Mouse (Mus musculus) right cerebral cortex, postnatal 4 days (tissue): ENCODE measurements around the gene Ugt1a6a.

Experiments used
- DNase-seq: peaks from one replicate; pipeline ENCODE4 v3.0.0-alpha.2; 2022

Ugt1a6a gene

DNA sequence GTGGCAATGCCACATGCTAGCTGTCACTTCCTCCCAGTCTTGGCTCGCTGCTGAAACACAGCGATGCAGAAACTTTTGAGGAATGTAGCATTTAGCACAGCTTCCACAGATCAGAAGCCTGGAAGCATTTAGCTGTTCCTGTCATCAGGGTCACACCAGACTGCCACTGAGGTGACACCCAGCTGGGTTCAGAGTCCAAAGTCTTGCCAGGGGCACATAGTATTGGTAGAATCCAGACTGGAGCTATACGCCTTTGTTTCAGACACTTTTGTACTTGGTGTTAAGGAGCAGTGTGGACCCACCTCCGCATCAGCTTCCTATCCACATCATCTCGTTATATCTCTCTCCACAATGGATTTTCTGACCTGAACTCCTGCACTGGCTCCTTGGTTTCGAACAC, 118.9 kb downstream of the Ugt1a6a start:
- no peak for DNase-seq

DNA sequence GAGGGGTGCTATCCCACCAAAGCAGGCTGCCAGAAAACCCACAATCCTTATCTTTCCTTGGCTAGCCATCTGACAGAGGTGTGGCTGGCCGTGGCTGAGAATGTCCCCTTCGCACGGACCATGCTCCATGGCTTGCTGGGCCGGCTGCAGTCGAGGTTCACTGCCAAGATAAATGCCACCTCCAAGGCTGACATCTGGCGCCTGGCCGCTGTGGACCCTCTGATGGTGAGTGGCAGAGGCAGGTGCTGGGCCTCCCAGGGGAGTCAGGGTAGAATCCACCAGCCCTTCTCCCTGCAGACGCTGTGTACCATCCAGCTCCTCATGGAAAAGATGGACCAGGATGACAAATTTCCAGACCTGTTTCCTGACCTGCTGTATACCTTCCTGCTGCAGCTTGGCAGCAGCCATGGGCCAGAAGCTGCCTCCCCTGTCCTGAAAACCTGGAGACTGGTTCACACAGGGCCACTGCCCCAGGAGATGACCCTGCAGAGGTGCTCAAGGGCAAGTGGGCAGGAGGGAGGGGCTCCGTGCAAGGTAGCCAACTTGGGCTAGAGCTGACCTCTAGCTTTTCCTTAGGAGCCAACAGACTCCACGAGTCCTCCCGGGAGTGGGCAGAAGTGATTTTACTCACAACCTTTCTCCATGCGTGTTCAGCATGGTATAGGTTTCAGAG, 120.3 kb downstream of the Ugt1a6a start:
- no peak for DNase-seq

GRCm38 (mm10) chr1:88255466-88255857, 120.9 kb downstream of the Ugt1a6a start:
- no peak for DNase-seq

DNA sequence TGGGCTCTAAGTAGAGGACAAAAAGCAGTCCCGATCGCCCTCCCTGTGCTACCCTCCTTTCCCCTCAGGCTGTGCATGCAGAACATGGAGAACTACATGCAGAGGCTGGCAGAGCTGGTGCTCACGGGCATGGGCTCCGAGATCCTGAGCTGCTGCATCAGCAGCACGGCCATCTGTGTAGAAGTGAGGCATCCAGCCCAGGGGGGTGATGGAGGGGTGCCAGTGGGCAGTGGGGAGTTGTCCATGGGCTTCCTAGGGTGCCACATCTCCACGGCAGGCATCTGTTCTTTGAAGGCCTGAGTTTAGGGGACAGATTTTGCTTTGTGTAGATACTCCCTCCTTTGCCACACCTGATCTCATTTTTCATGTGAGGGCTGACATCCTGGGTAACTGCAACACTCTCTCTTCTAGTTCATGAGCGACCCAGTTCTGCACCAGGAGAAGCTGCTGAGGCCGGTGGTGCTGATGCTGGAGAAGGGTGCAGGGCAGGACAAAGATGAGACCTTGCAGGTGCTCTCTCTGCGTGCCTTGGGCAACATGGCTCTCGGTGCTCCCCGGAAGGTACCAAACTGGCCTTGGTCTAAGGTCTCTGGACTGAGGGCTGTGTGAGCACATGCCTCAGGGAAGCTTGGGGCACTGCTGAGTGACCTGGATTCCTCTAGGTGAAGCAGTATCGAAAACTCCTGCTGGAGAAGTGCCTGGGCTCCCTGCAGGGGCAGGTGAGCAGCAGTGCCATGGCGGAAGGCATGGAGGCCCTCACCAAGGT, 121.6 kb downstream of the Ugt1a6a start:
- no peak for DNase-seq

GRCm38 (mm10) chr1:88256886-88257663, 122.5 kb downstream of the Ugt1a6a start:
- no peak for DNase-seq

GRCm38 (mm10) chr1:88257681-88258080, 123.1 kb downstream of the Ugt1a6a start:
- no peak for DNase-seq

DNA sequence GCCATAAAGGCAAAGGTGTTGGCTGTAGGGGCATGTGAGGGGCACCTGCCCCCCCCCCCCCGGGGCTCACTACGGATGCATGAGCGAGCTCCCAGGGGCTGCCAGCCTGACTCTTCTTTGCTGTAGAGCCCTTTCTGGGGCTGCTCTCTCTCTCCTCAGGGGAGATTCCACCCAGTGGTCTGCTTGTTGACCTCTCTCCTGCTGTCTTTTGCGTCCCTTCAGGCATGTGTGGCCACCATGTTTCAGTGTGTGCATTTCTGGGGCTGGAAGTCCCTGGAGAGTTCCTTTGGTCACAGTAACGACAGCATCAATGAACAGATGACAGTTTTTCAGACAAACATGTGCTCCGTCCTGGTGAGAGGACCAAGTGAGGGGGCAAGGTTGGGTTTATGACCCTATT, 123.8 kb downstream of the Ugt1a6a start:
- no peak for DNase-seq

DNA sequence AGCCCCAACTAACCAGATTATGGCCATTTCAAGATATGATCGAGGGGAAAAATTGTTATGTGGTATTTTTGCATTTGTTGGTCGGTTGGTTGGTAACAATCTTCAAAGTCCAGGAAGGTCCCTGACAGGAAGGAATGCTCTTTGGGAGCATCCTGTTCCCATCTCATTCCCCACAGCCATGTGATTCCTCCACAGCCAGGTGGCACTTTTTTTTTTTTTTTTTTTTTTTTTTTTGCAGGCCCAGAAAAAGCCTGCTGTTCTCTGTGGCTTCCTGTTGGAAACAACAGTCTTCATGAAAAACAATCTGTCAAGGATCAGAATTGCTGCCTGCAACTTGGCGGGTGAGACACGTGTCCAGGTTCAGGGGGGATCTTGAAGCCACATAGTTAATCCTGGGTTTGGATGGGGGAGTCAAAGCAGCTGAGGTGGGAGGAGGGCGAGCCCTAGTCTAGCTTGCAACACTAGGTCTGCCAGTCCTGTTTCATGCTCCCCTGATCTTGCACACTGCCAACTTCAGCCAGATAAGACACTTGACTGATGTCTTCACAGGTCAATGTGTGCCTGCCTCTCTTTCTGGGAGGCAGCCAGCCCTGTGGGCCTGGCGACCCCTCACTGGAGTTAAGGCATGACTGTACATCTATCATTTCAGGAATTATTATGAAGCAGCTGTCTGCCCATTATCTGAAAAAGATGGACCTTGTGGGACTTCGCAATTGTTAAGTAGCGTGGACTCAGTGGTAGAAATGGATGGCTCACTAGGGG, 124.5 kb downstream of the Ugt1a6a start:
- DNase-seq = no peak

DNA sequence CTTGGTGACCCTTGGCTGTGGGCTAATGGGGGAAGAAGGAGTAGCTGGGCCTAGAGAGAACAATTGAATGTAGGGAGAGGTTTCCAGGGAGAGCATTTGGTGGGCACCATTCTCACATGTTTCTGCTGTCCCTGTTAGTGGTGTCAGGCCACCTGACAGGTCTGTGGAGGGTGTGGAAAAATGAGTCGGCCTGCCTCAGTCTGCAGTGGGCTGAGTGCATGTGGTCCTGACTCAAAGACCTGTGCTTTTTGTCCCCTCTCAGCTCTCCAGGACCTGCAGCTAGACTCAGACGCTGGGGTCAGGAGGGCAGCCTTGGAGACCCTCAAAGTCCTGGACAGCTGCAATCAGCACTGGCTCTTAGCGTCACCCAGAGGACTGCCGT, 125.0 kb downstream of the Ugt1a6a start:
- DNase-seq = no peak

DNA sequence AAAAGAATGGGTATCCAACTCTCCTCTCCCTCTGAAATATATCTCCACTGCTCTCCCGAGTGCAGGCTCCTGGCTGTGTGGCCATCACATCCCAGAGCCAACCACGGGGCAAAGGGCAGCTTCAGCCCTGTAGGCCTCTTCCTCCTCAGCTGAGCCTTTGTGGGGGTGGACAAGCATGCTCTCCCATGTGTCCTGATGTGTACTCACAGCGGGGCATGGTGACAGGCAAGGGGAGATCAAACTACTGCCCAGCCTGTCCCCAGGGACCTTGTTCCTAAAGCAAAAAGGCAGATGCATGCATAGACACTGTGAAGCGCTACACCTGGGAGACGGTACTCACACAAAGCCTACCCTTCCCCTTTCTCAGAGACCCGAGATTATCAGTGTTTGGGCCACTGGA, 125.5 kb downstream of the Ugt1a6a start:
- DNase-seq = peak; percentile 60

DNA sequence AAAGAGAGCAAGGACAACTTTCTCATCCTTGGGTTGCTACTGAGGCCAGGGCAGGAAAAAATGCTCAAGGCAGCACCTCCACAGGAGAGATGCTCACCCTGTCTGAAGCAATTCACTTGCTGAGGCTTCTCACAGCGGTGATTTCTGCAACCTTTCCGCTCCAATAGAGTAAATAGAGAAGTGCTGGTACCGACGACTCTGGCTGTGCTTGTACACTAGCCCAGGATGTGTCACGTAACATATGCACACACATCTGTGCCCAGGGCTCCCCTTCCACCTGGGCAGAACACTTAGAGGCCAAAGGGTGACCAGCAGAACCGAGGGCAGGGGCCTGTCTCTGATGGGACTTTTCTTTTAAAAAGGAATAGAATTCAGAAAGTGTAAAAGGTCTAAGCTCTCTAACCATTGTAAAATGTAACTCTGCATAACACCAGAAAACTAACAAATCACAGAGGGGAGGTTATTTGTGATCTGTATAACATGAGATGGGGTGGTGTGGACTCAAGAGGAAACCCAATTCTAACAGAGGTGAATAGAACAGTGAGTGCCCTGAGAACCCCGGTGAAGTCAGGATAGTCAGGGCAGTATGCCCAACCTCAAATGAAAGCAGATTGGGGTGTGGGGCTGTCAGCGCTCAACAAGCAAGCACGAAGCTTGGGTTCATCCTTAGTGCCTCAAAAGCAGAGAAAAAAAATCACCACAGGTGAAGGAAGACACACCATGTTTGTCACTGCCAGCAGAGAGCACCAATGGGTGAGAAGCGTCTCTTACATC, 126.2 kb downstream of the Ugt1a6a start:
- no peak for DNase-seq

DNA sequence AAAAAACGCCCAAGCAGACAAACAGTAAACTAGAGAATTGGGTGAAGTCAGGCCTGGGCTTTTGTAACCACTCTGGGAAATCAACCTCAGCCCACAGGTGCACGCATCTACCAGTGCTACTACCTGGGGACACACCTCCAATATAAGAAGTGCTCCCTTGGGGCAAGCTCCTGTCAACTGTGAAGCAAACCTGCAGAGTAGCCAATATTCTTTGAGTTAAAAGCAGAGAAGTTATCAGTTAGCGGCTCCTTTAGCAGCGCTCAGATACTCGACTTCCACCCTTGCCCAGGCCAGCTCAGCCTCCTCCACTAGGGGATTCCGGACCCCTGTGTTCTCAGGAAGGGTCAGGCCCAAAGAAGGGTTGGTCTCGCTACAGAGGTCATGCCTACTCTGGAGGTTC, 127.1 kb downstream of the Ugt1a6a start:
- DNase-seq = no peak

- DNase-seq = no peak
Measured at GRCm38 (mm10) chr1:88262255-88262654, 127.6 kb downstream of the Ugt1a6a start.

- DNase-seq = no peak
Measured at GRCm38 (mm10) chr1:88262961-88263360, 128.4 kb downstream of the Ugt1a6a start.

DNA sequence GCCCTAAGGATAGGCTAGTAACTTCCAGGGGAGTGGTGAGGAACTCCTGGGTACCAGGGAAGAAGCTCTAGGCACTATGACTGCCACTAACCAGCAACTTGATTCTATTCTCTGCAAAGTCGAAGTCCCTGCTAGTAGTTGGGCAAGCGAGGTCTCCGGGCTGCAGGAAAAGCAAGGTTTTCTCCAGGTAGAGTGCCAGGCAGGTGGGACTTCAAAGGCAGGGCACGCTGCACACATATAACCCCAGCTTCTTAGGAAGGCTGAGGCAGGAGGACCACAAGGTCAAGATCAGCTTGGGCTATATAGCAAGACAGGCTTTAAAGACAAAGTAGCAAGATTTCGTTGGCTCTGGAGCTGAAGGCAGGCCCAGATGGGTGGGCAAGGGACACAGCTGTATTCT, 129.2 kb downstream of the Ugt1a6a start:
- no peak for DNase-seq

DNA sequence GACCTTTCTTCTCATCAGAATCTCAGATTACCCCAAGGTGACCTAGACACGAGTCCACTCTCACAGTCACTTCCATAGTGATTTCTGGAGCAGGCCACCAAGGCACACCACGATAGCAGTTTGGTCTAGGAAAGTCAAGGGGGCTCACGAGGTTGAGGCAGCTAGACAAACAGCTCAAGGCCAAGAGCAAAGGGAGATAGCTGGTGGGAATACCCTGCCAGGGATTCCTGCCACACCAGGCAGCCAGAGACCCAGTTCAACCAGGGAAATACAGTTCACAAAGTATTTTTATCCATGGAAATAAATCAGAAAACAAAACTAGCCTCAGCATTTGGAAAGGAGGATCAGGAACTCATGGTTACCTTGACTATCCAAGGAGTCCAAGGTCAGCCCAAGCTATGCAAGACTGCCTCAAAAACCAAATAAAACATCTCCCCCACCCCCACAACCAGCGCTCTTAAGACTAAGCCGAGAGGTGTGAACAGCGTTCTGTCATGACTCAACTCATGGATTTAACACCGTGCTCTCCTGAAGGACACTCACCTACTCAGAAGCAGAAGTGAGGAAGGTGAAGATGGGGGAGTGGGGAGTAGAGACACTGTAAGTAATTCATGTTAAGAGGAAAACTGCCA, 129.7 kb downstream of the Ugt1a6a start:
- DNase-seq = no peak

DNA sequence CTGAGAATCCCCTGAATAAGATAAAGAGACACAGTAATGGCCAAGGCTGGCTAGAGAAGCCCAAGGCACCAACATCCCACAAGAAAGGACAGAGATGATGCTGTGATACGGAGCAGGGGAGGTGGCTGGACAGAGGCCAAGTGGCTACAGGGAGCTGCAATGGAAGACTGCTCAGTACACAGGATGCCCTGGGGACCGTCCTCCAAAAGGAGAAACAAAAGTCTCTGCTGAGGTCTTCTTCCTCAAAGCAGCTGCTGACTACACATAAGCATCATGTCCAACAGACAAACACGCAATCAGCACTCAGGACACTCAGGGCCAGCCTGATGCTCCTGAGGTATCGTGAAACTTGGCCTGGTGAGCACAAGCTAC, 130.2 kb downstream of the Ugt1a6a start:
- DNase-seq = no peak

GRCm38 (mm10) chr1:88266123-88266522, 131.5 kb downstream of the Ugt1a6a start:
- no peak for DNase-seq

- no peak for DNase-seq
Measured at GRCm38 (mm10) chr1:88267489-88267888, 132.9 kb downstream of the Ugt1a6a start.

GRCm38 (mm10) chr1:88268070-88268469, 133.5 kb downstream of the Ugt1a6a start:
- DNase-seq = no peak
